Mouse (Mus musculus) G1E (cell line): ENCODE measurements around the gene Gcn1l1.

Experiments used
- CTCF ChIP-seq: IDR thresholded peaks from 2 replicates; pipeline ENCODE4 v1.5.1; 2012; ENCODE audit warnings: low read depth, low read length, inconsistent platforms, mixed read lengths
- GATA1 ChIP-seq: IDR thresholded peaks from 2 replicates; pipeline ENCODE4 v1.6.1; 2012; ENCODE audit warnings: borderline replicate concordance, low read length, inconsistent platforms, mixed read lengths
- GATA2 ChIP-seq: IDR thresholded peaks from 2 replicates; pipeline ENCODE4 v1.6.1; 2012; ENCODE audit warnings: low read depth, low read length, inconsistent platforms, borderline replicate concordance

- TF ChIP-seq CTCF (no peak), GATA1 (no peak), GATA2 (no peak)
Measured at GRCm38 (mm10) chr5:115551799-115552198, 13.3 kb upstream of the Gcn1l1 start.
